Mouse (Mus musculus): ENCODE data around the gene Lingo4.

GRCm38 (mm10) chr3:94363291-94364153 lies 34.8 kb upstream of the Lingo4 start:
- no peak for TF ChIP-seq CTCF (IDR thresholded peaks at IDR 0.05; ENCODE audit: low read depth)
- no peak for TF ChIP-seq EP300 (IDR thresholded peaks at IDR 0.05; ENCODE audit: low read depth)
